Mouse (Mus musculus): Measurements from ENCODE around the gene Fsd1l. TPM values are rescaled to one million over a fixed set of nuclear protein-coding genes. Genes with fewer than 3 reads are reported as not detected.
"Not testable (repeated sequence)": the region's sequence is repeated elsewhere in the genome, so short reads cannot be mapped to it uniquely, and the experiment has no call there.

The Fsd1l gene
- polyA plus RNA-seq, 1 experiment from 2014 or later: 15.2 TPM

DNA sequence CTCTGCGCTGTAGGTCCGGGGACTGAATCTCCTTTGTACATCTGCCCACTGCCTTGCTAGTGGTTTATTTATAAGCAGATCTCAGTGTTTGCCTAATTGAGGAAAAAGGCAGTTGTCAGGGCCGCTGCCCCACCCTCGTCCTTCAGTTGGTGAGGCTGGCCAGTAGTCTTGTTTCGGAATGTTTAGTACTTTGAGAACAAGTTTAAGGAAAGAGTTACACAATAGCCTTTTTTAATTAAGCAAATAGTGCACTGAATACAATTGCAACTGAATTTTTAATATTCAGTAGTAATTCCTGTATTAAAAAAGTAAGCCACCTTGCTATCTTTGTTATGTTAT lies 709 bp downstream of the Fsd1l start:
- Histone ChIP-seq H3K9ac (replicated peaks) (peak overlapping the region; percentile 88), H3K4me2 (peak overlapping the region; percentile 65), H3K27ac (peak overlapping the region; percentile 70; the same call in 1 of the 2 replicates), H3K9me3 (no peaks in the 10 kb centered on the region), H3K36me3 (no peaks in the 10 kb centered on the region; the same call in 1 of the 2 replicates), H3K27me3 (no peaks in the 10 kb centered on the region), H3K4me1 (replicated peaks) (peaks cover 9% of the 10 kb centered on the region), H3K4me3 (replicated peaks) (peak overlapping the region; percentile 85)
- ATAC-seq (ENCODE audit: insufficient number of reproducible peaks, insufficient read depth, low FRiP score, low TSS enrichment, low read depth): no peak
- 2% methylated on average over 5 of the region's 5 CpGs for WGBS

DNA sequence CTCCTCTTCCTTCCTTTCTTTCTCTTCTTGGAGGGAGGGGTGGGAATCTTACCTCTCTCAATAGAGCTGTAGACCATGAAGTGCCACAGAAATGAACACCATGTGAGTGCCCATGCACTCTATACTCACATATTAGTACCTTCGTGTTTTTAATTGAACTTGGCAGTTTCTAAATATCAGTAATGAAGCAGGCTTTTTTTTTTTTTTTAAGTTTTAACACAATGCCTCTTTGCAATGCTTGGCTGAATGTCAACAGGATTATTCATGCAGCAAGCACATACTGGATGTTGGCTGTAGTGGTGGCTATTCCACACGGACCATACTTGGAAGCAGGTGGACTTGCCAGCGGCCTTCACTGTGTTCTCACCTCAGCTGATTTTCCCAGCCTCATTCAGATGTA lies 4.1 kb downstream of the Fsd1l start:
- peaks cover 12% of the 10 kb centered on the region for H3K4me1 ChIP-seq (replicated peaks)
- no peaks in the 10 kb centered on the region; the same call in 1 of the 2 replicates for H3K36me3 ChIP-seq
- H3K27ac ChIP-seq: no peak overlapping the region
- no peaks in the 10 kb centered on the region for H3K27me3 ChIP-seq
- 90% methylated on average over 3 of the region's 3 CpGs for WGBS
- no peaks in the 10 kb centered on the region for H3K9me3 ChIP-seq
- no peak overlapping the region for H3K9ac ChIP-seq (replicated peaks)
- no peak overlapping the region for H3K4me2 ChIP-seq
- ATAC-seq (ENCODE audit: insufficient number of reproducible peaks, insufficient read depth, low FRiP score, low TSS enrichment, low read depth): no peak
- H3K4me3 ChIP-seq (replicated peaks): no peak overlapping the region

DNA sequence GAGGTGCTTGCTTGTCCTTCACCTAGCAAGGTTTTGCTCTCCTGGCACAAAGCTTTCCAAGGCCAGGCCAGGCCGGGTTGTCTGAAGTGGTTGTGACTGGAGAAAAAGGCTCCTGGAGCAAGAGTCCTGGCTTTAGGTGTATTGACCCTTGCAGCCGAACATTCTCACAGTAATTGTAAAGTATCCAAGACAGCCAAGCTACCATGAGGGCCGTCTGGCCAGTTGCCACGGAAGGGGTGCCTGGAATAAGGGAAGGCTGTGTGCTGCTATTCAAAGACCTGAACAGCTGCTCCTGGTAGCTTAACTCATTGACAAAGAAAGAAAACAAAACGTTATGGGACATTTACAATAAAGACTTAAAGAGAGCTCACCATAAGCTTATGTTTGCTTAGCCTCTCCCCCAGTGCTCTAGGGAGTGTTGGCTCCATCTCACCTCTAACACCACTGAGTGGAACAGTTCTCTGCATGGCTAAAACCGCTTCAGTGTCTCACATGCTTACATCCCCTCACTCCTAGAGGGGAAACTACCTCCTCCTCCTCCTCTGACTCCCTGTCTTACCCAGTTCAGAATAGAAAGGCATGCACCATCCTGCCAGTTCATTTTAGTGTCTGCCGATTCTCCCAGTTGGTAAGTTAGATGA lies 6.1 kb downstream of the Fsd1l start:
- Histone ChIP-seq H3K9me3 (peaks cover 6% of the 10 kb centered on the region), H3K4me2 (no peak overlapping the region), H3K9ac (replicated peaks) (no peak overlapping the region), H3K27me3 (no peaks in the 10 kb centered on the region), H3K36me3 (peaks cover 8% of the 10 kb centered on the region), H3K4me1 (replicated peaks) (peaks cover 8% of the 10 kb centered on the region; the same call in 1 of the 2 replicates), H3K27ac (no peak overlapping the region), H3K4me3 (replicated peaks) (no peak overlapping the region)
- WGBS: 78% methylated on average over 7 of the region's 7 CpGs
- ATAC-seq (ENCODE audit: insufficient number of reproducible peaks, insufficient read depth, low FRiP score, low TSS enrichment, low read depth): no peak

DNA sequence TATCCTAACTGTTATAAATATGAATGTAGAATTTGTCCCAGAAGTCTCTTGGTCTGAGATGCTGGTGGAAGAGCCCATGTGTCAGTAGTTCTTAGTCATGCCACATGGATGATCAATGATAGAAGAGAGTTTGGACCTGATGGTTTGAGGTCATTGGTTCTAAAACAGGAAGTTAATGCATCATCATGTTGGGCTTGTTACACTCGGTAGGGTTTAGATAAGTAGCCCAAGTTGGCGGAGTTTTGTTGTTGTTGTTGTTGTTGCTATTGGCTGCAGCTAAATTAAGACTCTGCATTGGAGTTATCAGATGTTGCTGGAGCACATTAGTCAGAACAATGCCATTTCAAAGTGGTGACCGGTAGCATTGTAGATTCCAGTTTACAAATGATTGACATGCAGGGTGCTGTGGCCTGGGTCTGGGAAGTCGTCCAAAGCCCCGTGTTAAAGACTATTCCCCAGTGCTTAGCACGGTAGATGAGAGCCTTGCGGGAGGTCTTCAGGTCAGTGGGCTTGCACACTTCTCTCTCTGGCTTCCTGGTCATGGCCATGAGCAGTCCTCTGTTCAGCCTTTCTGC lies 7.4 kb downstream of the Fsd1l start:
- H3K4me3 ChIP-seq (replicated peaks): no peak overlapping the region
- no peak overlapping the region for H3K4me2 ChIP-seq
- H3K9ac ChIP-seq (replicated peaks): no peak overlapping the region
- H3K27ac ChIP-seq: no peak overlapping the region
- H3K27me3 ChIP-seq: no peaks in the 10 kb centered on the region
- H3K9me3 ChIP-seq: peaks cover 6% of the 10 kb centered on the region
- no peak for ATAC-seq (ENCODE audit: insufficient number of reproducible peaks, insufficient read depth, low FRiP score, low TSS enrichment, low read depth)
- 89% methylated on average over 7 of the region's 7 CpGs for WGBS
- H3K4me1 ChIP-seq (replicated peaks): 0 out of 2 replicates have a peak, but pooled peaks cover 3% of the 10 kb centered on the region
- H3K36me3 ChIP-seq: peaks cover 8% of the 10 kb centered on the region

DNA sequence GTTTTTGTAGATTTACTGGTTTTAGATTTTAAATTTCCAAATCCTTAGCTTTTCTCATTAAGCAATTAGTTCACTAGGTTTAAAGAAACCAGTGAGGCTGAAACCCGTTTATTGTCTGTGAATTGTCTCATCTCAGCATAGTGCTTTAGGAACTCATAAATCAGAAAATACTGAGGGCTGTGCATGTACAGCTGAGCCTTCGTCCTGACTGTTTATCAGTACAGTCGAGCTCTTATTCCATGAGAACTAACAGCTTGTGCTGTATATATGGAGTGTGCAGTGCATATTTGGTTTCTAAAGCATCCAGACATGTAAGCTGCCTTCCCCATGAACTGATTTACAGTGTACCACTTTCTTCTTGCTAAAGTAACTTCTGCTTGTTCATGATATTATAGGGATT lies 26.8 kb downstream of the Fsd1l start:
- WGBS: 76% methylated on average over 3 of the region's 3 CpGs
- no peak for ATAC-seq (ENCODE audit: insufficient number of reproducible peaks, insufficient read depth, low FRiP score, low TSS enrichment, low read depth)
- Histone ChIP-seq H3K36me3 (peaks cover 37% of the 10 kb centered on the region), H3K27ac (no peak overlapping the region), H3K4me3 (replicated peaks) (no peak overlapping the region), H3K9me3 (no peaks in the 10 kb centered on the region), H3K4me1 (replicated peaks) (no peaks in the 10 kb centered on the region), H3K4me2 (no peak overlapping the region), H3K9ac (replicated peaks) (no peak overlapping the region), H3K27me3 (no peaks in the 10 kb centered on the region)

DNA sequence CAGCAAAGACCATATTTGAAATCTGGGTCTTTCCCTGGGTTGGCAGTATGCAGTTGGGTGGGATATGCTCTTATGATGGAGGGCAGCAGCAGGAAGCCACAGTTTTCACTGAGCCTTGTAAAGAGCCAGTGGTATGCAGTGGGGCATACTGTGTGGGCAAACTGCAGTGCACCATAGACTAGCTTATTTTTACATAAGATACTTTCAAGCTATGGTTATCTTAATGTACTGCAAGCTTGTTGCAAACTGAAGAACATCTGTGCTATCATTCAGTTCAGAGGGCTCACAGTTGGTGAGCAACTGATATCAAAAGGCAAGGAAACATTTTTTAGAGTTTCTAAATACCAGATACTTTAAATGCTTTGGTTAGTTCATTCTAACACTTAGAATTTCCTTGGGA lies 29.4 kb downstream of the Fsd1l start:
- no peaks in the 10 kb centered on the region for H3K27me3 ChIP-seq
- H3K4me2 ChIP-seq: no peak overlapping the region
- H3K36me3 ChIP-seq: peaks cover 28% of the 10 kb centered on the region
- H3K27ac ChIP-seq: no peak overlapping the region
- ATAC-seq (ENCODE audit: insufficient number of reproducible peaks, insufficient read depth, low FRiP score, low TSS enrichment, low read depth): no peak
- H3K9ac ChIP-seq (replicated peaks): no peak overlapping the region
- H3K4me1 ChIP-seq (replicated peaks): no peaks in the 10 kb centered on the region
- H3K9me3 ChIP-seq: no peaks in the 10 kb centered on the region
- no peak overlapping the region for H3K4me3 ChIP-seq (replicated peaks)

DNA sequence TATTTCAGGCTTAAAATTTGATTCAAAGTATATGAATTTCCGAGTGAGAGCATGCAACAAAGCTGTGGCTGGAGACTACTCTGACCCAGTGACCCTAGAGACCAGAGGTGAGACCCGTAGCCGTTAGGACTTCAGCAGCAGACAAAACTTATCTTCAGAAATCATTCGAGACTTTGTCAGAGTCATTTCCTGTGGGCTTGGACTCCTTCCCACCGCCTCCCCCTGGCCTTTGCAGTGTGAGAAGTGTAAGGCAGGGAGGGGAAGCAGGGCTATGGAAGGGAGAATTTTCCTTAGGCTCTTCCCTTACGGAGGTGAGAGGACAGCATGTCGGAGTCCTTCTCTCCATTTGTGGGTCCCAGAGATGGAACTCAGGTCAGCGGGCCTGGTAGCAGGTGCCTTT lies 50.8 kb downstream of the Fsd1l start:
- Histone ChIP-seq H3K4me1 (replicated peaks) (no peaks in the 10 kb centered on the region), H3K9ac (replicated peaks) (no peak overlapping the region), H3K36me3 (peaks cover 31% of the 10 kb centered on the region), H3K27ac (no peak overlapping the region), H3K27me3 (no peaks in the 10 kb centered on the region), H3K9me3 (no peaks in the 10 kb centered on the region), H3K4me3 (replicated peaks) (no peak overlapping the region), H3K4me2 (no peak overlapping the region)
- 86% methylated on average over 8 of the region's 8 CpGs for WGBS
- ATAC-seq (ENCODE audit: insufficient number of reproducible peaks, insufficient read depth, low FRiP score, low TSS enrichment, low read depth): no peak

DNA sequence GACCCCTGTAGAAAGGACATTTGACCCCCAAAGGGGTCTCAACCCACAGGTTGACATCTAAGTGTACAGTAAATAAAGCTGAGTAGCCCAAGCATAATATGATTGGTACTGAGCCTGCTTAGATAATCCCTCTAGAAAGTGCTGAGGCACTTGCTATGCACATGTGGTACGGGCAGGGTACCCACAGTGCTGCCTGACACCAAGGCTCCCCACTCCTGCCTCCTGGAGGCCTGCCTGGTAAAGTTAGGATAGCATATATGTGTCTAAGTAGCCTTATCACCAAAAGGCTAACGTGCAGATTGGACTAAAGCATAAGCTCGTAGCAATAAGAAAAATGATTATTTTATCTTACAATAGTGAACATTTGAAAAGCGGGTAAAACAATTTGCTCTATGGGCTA lies 57.7 kb downstream of the Fsd1l start:
- Histone ChIP-seq H3K4me3 (replicated peaks) (no peak overlapping the region), H3K4me1 (replicated peaks) (no peaks in the 10 kb centered on the region), H3K36me3 (peaks cover 12% of the 10 kb centered on the region; the same call in 1 of the 2 replicates), H3K27me3 (no peaks in the 10 kb centered on the region), H3K4me2 (no peak overlapping the region), H3K9me3 (no peaks in the 10 kb centered on the region), H3K27ac (no peak overlapping the region), H3K9ac (replicated peaks) (no peak overlapping the region)
- WGBS: 89% methylated on average over 4 of the region's 4 CpGs
- ATAC-seq (ENCODE audit: insufficient number of reproducible peaks, insufficient read depth, low FRiP score, low TSS enrichment, low read depth): no peak

DNA sequence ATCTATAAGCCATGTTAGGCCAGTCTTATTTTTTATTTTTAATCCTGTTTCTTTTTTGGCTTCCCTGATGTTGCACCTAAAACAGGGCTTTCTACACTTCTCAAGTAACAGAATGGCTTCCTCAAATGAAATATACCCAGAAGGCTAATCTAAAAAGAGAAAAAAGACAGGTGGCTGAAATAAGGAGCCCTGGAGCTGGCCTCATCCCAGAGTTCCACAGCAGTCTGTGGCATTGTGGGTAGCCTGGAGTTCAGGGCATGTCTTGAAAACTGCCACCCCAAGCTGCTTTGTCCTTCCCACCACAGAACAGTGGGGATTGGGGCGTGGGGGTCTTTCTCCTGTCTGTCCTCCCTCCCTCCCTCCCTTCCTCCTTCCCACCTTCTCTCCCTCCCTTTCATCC lies 60.1 kb downstream of the Fsd1l start:
- no peak for ATAC-seq (ENCODE audit: insufficient number of reproducible peaks, insufficient read depth, low FRiP score, low TSS enrichment, low read depth)
- no peak overlapping the region for H3K9ac ChIP-seq (replicated peaks)
- H3K4me1 ChIP-seq (replicated peaks): no peaks in the 10 kb centered on the region
- H3K27me3 ChIP-seq: no peaks in the 10 kb centered on the region
- 72% methylated on average over 1 of the region's 1 CpGs for WGBS
- H3K4me2 ChIP-seq: no peak overlapping the region
- no peak overlapping the region for H3K4me3 ChIP-seq (replicated peaks)
- peaks cover 6% of the 10 kb centered on the region for H3K36me3 ChIP-seq
- no peak overlapping the region for H3K27ac ChIP-seq
- H3K9me3 ChIP-seq: no peaks in the 10 kb centered on the region

DNA sequence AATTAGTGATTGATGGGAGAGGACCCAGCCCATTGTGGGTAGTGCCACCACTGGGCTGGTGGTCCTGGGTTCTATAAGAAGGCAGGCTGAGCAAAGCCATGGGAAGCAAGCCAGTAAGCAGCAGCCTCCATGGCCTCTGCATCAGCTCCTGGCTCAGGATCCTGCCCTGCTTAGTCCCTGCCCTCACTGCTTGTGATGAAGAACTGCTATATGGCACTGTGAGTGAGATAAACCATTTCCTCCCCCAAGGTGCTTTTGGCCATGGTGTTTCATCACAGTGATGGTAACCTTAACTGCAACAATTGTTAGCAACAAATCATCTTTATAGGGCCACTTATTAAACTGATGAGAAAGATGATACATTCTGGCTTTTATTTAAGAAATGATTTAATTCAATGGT lies 77.9 kb downstream of the Fsd1l start:
- H3K27ac ChIP-seq: not testable (repeated sequence)

DNA sequence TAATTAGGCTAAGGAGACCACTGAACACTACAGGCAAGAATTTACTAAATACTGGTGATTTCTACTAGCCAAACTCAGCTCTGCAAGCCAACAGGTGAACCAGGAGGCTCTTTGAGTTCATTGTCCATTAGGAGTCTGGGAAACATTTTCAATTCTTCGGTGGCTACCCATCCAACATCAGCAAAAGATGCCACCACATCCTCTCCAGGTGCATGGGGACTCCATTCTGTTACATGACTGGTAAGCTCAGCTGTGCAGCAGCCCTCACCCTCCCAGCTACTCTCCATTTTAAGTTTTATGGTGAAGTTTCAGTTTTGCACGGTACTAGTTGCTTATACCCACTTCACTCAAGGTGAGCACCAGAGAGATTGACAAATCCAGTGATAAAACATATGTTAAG lies 78.8 kb downstream of the Fsd1l start:
- peaks cover under 1% of the 10 kb centered on the region; the same call in 1 of the 2 replicates for H3K4me1 ChIP-seq (replicated peaks)
- no peak overlapping the region for H3K4me2 ChIP-seq
- no peak overlapping the region for H3K4me3 ChIP-seq (replicated peaks)
- H3K9ac ChIP-seq (replicated peaks): no peak overlapping the region
- no peak overlapping the region for H3K27ac ChIP-seq
- 96% methylated on average over 2 of the region's 2 CpGs for WGBS
- no peaks in the 10 kb centered on the region for H3K36me3 ChIP-seq
- no peaks in the 10 kb centered on the region for H3K27me3 ChIP-seq
- no peaks in the 10 kb centered on the region for H3K9me3 ChIP-seq
- ATAC-seq (ENCODE audit: insufficient number of reproducible peaks, insufficient read depth, low FRiP score, low TSS enrichment, low read depth): no peak

More for the DNA sequence above, 77.9 kb downstream of the Fsd1l start:
- H3K4me3 ChIP-seq (replicated peaks); H3K4me2 ChIP-seq; H3K27me3 ChIP-seq; H3K36me3 ChIP-seq; ATAC-seq (ENCODE audit: insufficient number of reproducible peaks, insufficient read depth, low FRiP score, low TSS enrichment, low read depth); H3K9ac ChIP-seq (replicated peaks); H3K9me3 ChIP-seq; H3K4me1 ChIP-seq (replicated peaks): not testable (repeated sequence)
